Mouse (Mus musculus) Muller cell, postnatal 12 days (primary cell): ENCODE measurements at regions not wholly inside any gene's neighbourhood (a gene's known extent, or its start where the extent isn't known, plus 50 kb on each side); places are given as distances from the start of the nearest gene placed in this dataset.

Source experiments
- DNase-seq: peaks from one replicate; pipeline ENCODE4 v3.0.0-alpha.2; 2015; ENCODE audit errors: inconsistent ontology term

- DNase-seq, result no peak
These were observed 307.8 kb downstream of the Sox9 start for GRCm38 (mm10) chr11:113089637-113090351.

DNA sequence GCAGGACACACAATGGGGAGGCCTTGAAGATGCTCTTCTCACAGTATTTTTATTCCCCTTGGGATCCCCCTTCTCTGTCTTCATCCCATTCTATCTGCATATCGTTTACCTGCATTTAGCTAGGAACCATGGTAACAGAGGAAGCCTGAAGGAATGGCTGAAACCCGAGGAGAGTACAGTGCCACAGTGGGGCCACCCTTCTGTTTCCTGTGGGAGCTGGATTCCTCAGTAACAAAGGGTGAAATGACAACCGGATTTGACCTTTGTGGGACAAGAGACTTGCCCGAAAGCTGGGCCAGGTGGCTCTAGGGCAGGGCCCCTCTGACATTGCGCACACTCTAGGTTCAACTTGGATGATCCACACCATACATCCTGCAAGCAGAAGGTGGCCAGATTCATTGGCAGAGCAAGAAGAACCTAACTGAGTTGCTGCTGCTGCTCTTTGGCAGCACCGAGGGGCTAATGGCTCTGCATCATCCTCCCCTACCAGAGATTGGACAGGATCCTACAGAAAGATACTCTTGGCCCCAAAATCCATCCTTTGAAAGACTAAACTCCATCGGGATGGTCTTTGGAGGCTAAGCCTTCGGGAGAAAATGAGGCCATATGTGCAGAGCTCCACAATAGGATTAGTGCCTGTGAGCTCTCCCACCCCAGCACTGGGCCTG, 310.0 kb downstream of the Sox9 start:
- DNase-seq, result no peak

- no peak for DNase-seq
These were observed 311.9 kb downstream of the Sox9 start for GRCm38 (mm10) chr11:113093895-113094445.

DNA sequence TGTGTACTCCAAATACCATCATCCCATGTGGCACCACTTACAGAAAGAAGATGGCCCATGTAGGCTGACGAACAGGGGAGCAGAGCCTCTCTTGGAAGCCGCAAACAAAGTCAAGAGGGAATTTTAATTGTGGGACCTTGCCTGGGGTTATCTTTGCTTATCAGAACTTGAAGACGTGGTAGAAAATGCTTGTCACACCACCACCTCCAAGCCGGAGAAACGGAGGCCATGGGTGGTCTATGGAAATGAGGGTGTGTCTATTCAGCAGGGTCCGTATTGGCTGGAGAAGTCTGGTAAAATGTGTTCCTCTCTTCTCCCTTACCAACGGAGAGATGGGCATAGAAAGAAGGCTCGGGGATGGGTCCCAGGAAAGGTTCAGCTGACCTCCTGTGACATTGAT, 313.6 kb downstream of the Sox9 start:
- DNase-seq, result no peak

- no peak for DNase-seq
These were observed 314.2 kb downstream of the Sox9 start for GRCm38 (mm10) chr11:113096209-113096608.

- DNase-seq, result no peak
These were observed 316.3 kb downstream of the Sox9 start for GRCm38 (mm10) chr11:113098360-113098759.

DNA sequence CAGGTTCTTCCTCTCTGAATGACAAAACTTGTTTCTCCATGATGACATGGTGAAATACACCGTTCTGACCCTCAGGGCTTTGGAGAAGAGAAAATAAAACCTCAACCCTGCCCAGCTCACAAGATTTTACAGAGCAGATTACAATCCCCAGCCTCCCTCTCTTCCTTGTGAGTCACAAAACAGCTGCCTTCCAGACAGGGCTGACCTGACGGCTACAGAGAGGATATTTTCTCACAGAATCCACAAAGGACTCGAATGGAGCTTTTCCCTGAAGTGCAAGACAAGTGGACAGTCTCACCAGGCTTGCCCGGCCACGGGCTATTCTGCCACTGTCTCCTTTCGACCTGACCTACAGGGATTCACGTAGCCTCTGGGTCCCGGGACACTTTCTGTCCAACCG, 318.8 kb downstream of the Sox9 start:
- DNase-seq, result peak; percentile 51

- no peak for DNase-seq
These were observed 319.5 kb downstream of the Sox9 start for GRCm38 (mm10) chr11:113101534-113101933.

- peak; percentile 80 for DNase-seq
These were observed 321.3 kb downstream of the Sox9 start for GRCm38 (mm10) chr11:113103161-113103845.

GRCm38 (mm10) chr11:113105371-113105770, 323.3 kb downstream of the Sox9 start:
- DNase-seq, result no peak

DNA sequence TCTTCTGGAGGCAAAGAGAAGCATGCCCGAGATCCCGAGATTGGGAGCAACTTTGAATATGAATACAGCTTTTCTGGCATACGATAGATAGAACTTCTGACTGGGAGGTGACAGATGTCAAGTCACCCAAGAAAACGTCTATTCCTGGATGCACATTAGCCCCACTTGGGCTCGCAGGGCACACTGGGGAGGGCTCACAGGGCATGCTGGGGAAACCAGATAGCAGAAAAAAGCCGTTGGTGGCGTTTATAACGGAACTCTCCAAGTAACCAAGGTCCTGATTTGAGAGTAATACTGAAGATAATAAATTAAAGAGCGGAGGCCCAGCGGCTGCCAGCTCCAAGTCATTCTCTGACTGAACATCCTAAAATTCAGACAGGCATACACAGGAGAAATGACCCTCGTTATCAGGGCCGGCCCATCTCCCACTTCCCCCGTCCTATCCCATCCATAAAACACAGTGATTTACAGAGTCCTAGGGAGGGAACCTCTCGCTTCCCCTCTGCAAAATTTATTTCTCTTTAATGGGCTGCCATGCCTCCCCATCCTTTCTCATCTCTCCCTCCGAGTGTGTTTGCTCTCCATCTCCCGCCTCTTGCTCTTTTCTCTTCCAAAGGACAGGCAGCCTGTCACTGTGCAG, 325.3 kb downstream of the Sox9 start:
- DNase-seq, result no peak

DNA sequence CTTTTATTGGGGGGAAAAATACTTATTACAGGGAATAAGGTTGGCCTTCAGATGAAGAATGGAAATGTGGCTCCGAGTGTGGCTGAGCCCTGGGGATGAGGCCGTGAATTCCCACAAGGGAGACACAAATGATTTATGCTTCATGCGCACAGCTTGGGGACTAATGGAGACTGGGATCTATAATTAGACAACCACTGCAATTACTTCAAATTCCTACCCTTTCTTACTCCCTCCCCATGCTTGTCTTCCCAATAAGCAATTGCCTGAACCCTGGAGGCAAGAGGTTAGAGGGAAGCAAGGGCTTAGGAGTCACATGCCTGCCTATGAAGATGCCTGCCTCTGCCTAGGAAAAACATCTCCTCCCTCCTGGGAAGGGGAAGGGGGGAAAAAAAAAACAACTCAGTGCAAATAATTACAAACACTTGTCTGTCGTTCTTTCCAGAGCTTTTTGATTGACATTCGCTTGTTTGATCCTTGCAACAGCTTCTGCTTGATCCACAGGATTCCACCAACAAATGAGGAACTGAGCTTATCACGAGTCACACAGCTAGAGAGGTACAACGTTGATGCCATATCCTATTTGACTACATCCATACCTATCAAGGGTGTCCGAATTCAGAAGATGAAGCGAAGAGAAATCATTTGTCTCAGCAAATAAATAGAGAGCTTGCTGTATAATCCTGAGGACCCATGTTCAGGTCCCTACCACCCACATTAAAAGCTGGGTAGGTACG, 326.1 kb downstream of the Sox9 start:
- DNase-seq, result peak; percentile 54

GRCm38 (mm10) chr11:113109096-113109495, 327.1 kb downstream of the Sox9 start:
- DNase-seq, result no peak

GRCm38 (mm10) chr11:113113220-113113817, 331.3 kb downstream of the Sox9 start:
- DNase-seq, result no peak

DNA sequence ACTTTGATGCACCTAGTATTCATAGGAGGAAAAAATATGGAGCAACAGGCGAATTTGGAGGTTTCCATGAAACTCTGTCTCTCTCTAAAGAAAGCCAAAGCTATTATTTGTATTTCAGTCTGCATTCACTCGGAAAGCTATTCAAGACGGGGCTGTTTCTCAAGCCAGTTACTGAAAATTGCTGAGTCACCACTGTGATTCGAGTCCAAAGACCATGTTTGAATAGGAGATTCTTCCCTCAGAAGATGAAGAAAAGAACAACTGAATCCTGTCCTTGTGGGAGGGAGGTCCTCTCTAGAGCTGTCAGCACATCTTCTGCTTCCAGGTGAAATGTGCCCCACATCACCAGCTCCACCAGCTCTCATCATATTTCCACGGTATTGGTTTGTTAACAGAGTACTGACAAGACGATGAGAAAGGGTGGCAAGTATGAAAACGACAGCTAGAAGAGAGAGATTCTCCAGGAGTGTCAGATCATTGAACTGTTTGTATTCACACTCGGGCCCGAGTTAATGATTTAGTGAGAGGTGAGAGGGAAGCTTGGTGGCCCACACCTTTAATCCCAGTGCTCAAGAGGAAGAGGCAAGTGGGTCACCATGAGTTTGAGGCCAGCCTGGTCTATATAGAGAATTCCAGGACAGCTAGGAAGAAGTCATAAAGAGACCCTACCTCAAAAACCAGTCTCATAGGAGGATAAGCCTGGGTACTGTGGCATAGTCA, 335.3 kb downstream of the Sox9 start:
- DNase-seq, result peak; percentile 49

DNA sequence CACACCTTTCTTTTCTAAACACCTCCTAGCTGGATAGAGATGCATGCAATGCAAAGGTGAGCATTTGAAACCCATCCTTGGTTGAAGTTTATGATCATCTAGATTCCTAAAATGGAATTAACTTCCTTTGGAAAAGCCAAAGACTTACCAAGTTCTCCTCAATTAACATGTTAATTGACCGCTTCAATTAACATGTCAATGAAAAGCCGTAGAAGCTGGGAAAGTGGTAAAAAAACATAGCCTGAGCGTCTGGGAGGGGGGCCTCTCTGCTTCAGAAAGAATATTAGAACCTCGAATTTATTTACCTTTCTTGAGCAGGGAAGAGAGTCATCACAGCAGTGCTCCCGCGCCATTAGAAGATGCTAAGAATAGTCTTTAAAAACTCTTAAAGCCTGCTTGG, 338.5 kb downstream of the Sox9 start:
- DNase-seq, result no peak

GRCm38 (mm10) chr11:113121307-113121706, 339.3 kb downstream of the Sox9 start:
- no peak for DNase-seq

DNA sequence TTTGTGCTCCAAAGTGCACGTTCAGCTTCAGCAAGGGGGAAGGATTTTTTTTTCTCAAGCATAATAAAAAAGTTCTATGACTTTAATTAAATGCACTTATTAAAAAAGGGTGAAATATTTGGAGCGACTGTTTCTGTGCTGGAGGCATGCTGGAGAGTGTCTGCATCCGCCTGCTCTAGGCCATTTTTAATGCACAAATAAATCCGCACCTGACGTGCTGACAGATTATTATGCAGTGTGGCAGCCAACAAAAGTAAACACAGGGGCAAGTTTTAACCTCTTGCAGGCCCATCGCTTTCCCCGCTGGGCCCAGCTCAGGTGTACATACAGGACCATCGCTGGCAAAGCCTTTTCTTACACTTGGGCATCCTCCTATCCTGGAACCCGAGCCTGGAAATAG, 340.1 kb downstream of the Sox9 start:
- no peak for DNase-seq

DNA sequence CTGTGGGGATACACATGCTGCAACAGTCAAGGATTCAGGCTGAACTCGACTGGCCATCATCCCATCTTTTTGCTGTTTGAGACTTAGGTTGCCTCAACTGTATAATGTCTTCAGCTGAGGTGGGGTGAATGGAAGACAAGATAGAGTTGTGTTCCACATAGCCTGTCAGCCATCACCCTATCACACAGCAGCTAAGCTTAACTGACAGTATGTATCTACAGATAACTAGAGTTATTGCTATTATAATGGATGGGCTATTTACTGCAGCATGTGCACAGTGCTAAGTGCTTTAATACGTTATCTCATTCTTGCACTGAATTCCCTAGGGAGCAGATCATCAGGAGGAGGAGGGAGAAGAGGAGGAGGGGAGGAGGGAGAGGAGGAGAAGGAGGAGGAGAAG, 340.9 kb downstream of the Sox9 start:
- DNase-seq, result no peak

DNA sequence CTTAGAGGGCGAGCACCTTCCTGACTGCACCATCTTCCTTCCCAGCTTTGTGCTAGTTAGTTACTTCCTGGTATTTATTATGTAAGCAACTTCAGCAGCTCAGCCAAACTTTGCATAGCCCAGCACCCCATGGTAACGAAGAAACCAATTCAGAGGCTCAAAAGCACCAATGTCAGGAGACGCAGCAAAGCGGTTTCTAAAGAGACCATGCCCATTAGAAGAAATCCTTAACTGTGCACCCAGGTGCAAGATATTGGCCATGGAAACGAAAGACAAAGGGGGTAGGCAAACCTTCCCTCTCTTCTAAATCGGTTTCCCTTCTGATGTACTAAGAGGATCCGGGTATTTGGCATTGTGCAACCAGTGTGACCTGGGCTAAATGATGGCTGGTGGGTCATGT, 343.8 kb downstream of the Sox9 start:
- no peak for DNase-seq
